In the genomic region with DNA sequence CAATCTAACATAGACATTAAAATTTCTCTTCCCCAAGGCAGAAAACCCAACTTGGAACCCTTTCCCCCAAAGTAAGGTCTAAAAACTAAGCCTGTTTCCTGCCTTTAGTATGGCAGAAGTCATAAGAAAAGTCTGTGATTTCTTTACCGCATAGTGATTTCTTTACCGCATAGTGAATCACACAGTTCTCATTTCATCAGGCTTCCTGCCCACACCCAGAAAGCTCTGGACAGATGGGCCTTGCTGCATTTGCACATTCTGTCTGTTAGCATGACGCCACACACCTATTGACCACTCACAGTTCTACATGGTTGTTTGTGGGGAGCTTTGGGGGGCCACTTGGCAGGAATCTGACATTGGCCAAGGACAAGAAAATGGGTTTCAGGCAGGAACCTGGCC, we compare ENCODE assay signal across 18 mouse cellular contexts. TPM values are rescaled to one million over a fixed set of nuclear protein-coding genes. Genes with fewer than 3 reads are reported as not detected.
DNase-seq lines count a peak whose midpoint lies in the region; ATAC-seq lines count a peak whose summit lies in the region.
"Had no signal": no experiment of that assay in that cellular context is flagged by ENCODE, and none has a peak within 500 bp of the region (broad histone marks: within the 10 kb centered on the region; RNA-seq: fewer than 3 reads in every experiment).

No protein-coding gene starts in this region.

- no peaks in the 10 kb centered on the region for H3K36me3 ChIP-seq in lung, embryonic 15.5 days
- no peaks in the 10 kb centered on the region for H3K36me3 ChIP-seq in embryonic facial prominence, embryonic 14.5 days (ENCODE audit: control insufficient read depth, insufficient read depth, low read length)
- H3K36me3 ChIP-seq: heart, embryonic 10.5 days; liver, embryonic 15.5 days; neural tube, embryonic 12.5 days had no signal

- peak overlapping the region; percentile 29; the same call in 1 of the 2 replicates for H3K27ac ChIP-seq in lung, embryonic 15.5 days
- H3K27ac ChIP-seq in embryonic facial prominence, embryonic 14.5 days (replicated peaks; ENCODE audit: low read depth, low read length): peak overlapping the region; percentile 57; the same call in 1 of the 2 replicates
- H3K27ac ChIP-seq: heart, embryonic 10.5 days; liver, embryonic 15.5 days; neural tube, embryonic 12.5 days; stomach, postnatal 0 days had no signal

- no peak for DNase-seq in frontal cortex, postnatal 14 days (ENCODE audit: low spot score in 2 of 2)
- DNase-seq in lung, postnatal 36 days: no peak
- no peak for DNase-seq in embryonic facial prominence, embryonic 14.5 days (ENCODE audit: low spot score)
- DNase-seq in gastrocnemius, adult 18-20 months (ENCODE audit: low spot score): no peak
- DNase-seq in lung, postnatal 10 days: no peak
- DNase-seq: cerebellum, adult 9-11 months; embryo, embryonic 11 days; gastrocnemius, postnatal 25 days; heart, postnatal 10 days; kidney, adult 9 months; lung, postnatal 14 days; thymus, postnatal 14 days had no signal

- H3K4me2 ChIP-seq in lung, embryonic 15.5 days: no peak overlapping the region
- H3K4me2 ChIP-seq in embryonic facial prominence, embryonic 14.5 days (ENCODE audit: low read depth, low read length): no peak overlapping the region
- H3K4me2 ChIP-seq: liver, embryonic 15.5 days; neural tube, embryonic 12.5 days had no signal

- WGBS in lung, embryonic 15.5 days: 92% methylated on average over 3 of the region's 3 CpGs
- 81% methylated on average over 3 of the region's 3 CpGs for WGBS in embryonic facial prominence, embryonic 14.5 days

- H3K9me3 ChIP-seq in lung, embryonic 15.5 days: no peaks in the 10 kb centered on the region
- H3K9me3 ChIP-seq in embryonic facial prominence, embryonic 14.5 days (ENCODE audit: control insufficient read depth, low read length): no peaks in the 10 kb centered on the region
- H3K9me3 ChIP-seq: heart, embryonic 10.5 days; liver, embryonic 15.5 days; neural tube, embryonic 12.5 days had no signal

- H3K4me1 ChIP-seq in lung, embryonic 15.5 days: peaks cover 9% of the 10 kb centered on the region; the same call in 1 of the 2 replicates
- peaks cover 3% of the 10 kb centered on the region; the same call in 1 of the 2 replicates for H3K4me1 ChIP-seq in embryonic facial prominence, embryonic 14.5 days (ENCODE audit: control insufficient read depth, insufficient read depth, low read length)
- H3K4me1 ChIP-seq: heart, embryonic 10.5 days; liver, embryonic 15.5 days; neural tube, embryonic 12.5 days had no signal

- no peak overlapping the region for H3K9ac ChIP-seq in lung, embryonic 15.5 days
- H3K9ac ChIP-seq in embryonic facial prominence, embryonic 14.5 days (ENCODE audit: low read depth, low read length): no peak overlapping the region
- H3K9ac ChIP-seq: liver, embryonic 15.5 days; neural tube, embryonic 12.5 days had no signal

- no peak overlapping the region for H3K4me3 ChIP-seq in lung, embryonic 15.5 days
- no peak overlapping the region for H3K4me3 ChIP-seq in embryonic facial prominence, embryonic 14.5 days (ENCODE audit: low read depth, low read length)
- H3K4me3 ChIP-seq: heart, embryonic 10.5 days; liver, embryonic 15.5 days; neural tube, embryonic 12.5 days had no signal

- H3K27me3 ChIP-seq in lung, embryonic 15.5 days: no peaks in the 10 kb centered on the region
- H3K27me3 ChIP-seq in embryonic facial prominence, embryonic 14.5 days (replicated peaks; ENCODE audit: control insufficient read depth, insufficient read depth, low read length): no peaks in the 10 kb centered on the region
- H3K27me3 ChIP-seq: liver, embryonic 15.5 days; neural tube, embryonic 12.5 days had no signal

- peak; percentile 38; the same call in 1 of the 2 replicates for ATAC-seq in frontal cortex, adult (ENCODE audit: low TSS enrichment)
- ATAC-seq in lung, embryonic 15.5 days (ENCODE audit: borderline replicate concordance, extremely low read depth, low FRiP score, low TSS enrichment): no peak
- no peak for ATAC-seq in embryonic facial prominence, embryonic 14.5 days (ENCODE audit: low read depth)

RNA-seq across cellular contexts. Expression of a gene that starts 29.5 kb away (rescaled TPM):
- 18.3 and 19.7 TPM in 2 replicates for polyA plus RNA-seq in lung, embryonic 15.5 days (2015; fragmentation: Nextera tagmentation; extraction: Ambion mirVana)
- 13.7 and 14.2 TPM in 2 replicates for polyA plus RNA-seq in embryonic facial prominence, embryonic 14.5 days (2014; fragmentation: Nextera tagmentation; extraction: Ambion mirVana)
- total RNA-seq in gastrocnemius, adult 18-20 months (2021): 1 to 10 TPM; 1.9 to 2.0 TPM
